Mouse (Mus musculus): Measurements from ENCODE around the gene Gatb.

Gatb gene

DNA sequence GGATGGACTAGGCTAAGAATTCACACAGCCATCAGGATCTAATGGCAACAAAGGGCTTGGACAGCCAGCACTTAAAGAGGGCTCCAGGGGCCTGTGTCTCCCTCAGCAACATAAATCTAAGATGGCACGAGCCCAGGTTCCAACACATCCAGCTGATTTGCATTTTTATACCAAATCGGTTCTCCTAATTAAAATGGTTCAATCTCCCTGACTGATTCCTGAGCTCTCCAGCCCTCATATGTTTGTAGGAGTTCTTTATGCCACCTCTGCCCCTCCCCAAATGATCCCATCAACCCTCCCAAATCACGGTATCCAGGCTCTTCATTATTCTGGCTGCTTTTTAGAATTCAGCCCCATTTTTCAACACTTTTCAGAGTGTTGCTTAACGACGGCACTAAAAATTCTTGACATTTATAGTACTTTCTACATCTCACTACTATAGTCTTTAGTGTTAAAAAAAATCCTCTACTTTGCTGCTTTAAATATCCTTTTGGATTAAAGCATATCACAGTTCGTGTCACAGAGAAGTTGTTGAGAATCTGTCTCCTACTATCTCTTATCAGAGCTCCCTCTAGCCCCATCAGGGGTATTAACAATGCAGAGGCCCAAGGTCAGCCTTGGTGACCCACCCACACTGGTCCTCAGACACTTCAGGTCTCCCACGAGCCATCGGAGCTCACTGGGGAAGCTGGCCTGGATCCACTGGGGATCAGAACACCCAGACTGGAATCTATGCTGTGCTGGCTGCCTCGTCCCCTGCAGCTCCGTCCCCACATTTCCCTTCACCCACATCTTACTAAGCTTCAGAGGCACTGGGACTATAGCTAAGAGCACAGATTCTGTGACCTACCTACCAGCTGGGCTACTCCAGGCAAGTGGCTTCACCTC is 88.3 kb downstream of the Gatb start:
- no peak for DNase-seq

DNA sequence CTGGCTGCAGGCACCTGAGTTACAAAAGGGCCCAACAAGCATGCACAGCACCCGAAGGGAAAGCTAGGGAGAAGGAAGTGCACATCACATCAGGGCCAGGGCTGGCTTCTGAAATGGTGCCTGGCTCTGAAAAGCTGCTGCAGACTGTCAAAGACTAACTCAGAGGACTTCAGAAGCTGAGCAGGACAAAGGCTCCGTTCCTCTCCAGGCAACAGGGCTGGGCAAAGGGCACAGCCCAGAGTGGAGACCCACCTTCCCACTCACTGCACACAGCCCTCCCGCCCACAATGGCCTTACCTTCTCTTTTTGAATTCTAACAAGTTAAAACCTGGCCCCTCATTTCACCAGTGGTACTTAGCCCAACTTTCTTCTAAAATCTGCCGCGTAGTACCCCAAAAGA is 89.9 kb downstream of the Gatb start:
- no peak for DNase-seq

DNA sequence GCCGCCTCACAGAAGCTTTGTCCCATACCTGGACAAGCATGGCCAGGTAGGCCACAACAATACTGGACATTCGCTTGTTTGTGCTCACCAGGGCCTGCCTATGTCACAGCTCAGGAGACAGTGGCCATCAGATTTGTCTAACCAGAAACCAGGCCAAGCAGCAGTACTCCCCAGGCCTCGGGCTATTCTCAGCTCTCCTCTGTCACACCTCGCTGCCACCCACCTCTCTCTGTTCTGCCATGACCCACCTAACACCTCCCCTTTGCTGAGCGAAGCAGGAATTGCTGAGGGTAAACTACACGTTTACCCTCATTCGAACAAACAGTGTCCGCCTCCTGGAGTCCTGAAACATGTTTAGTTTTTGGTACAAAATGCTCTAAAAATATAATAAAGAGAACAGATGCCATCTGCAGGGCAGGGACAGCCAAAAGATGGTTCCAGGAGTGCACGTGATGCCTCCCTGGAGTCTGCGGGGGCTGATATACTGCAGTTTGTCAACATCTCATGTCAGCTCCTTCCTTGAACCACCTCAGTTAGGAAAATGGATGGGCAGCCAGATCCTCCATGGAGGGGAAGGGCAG is 90.8 kb downstream of the Gatb start:
- no peak for DNase-seq

DNA sequence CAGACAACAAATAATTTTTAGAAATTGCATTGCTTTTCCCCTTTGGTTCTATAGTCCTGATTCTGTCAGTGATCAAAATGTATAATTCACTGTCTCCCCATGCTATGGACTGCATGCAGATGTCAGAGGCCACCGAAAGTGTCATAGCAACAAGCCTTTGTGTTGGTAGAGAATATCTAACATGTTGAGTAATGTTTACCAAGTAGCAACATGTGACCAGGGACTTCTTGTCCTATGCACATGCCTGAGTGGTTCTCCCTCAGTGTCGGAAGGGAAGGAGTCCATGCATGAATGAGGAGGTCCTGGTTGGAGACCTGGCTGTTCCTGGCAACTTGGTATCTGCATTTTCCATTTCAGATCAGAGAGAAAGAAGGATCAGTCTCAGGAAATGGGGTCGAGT is 92.2 kb downstream of the Gatb start:
- DNase-seq, result no peak

DNA sequence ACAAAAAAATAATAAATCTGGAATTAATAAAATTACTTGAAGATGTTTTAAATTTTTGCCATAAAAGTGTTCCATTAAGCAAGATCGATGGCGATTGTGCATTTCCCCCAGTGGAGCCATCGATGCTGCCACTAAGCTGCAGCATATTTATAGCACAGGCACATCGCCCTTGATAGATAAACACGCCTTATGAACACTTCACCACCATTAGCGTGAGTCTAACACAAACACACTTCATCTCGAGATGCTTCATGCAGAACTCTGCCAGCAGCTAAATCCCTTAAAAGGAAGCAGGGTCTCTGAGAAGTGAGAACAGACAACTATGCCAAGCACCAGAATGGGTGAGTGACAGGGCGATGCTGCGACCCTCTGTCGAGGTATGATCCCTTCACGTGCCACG is 92.8 kb downstream of the Gatb start:
- DNase-seq, result no peak

DNA sequence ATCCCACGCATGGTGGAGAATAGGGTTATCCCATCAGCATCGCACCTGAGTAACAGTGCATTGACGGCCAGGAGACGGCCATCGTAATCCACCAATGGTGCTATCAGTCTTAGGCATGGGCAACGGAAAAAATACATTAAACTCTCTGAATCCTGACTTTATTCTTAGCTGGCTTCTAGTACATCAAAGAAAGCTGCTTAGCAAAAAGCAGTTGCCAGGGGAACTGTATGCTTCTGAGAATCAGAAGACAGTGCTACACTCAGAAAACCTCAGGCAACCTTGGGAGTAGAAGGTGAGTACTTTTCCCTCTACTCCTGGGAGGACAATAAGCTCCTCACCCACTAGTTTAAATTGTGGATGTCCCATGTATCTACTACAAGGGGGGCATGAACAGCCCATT is 93.8 kb downstream of the Gatb start:
- no peak for DNase-seq

DNA sequence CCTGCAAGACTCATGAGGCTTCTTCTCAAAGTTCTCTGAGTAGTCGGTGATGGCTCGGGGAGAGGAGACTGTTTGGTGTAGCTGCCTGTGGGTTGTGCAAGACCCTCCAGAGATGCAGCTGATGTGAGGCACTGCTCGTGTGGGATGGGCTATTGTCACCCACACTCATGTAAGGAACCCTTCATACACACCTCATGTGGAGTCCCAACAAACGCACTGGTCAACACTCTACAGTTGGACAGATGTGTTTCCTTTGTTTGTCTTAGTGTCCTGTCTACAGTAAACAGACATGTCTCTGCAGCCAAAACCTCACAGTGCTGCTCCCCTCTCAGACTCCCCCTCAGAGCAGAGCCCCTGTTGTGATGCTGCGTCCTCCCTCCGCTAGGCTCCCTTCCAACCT is 95.9 kb downstream of the Gatb start:
- no peak for DNase-seq

DNA sequence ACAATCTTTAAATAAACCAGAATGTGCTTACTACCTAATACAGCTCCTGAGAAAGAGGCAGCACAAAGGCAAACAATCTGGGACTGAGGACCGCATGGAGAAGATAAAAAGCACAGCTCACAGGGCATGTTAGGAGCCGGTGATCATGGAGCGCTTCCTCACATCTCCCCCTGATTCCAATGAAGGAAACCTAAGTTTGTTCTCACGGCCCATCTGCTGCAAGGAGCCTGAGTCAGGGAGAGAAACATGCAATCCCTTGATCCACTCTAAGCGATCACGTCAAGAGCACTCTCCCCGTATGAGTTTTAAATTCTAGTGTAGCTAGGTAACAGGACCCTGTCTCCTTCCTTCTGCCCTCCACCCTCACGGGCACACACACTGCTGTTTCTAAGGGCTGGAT is 103.2 kb downstream of the Gatb start:
- DNase-seq, result no peak

DNA sequence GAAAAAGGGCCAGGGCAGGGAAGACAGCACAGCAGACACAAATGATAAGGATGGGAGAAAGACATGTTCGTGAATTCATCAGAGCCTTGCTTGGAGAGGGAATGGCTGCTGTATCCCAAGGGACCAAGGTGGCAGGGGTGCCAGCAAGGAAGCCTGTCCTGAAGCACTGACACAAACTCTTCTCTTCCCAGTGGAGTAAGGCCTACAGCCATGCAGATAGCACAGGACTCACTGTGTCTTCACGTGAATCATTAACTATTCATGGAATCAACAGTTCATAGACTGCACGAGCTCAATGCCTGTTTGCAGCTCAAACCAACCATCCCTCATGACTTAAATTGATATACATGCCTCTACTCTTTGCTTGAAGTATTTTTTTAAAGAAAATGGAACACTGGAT is 104.0 kb downstream of the Gatb start:
- no peak for DNase-seq

DNA sequence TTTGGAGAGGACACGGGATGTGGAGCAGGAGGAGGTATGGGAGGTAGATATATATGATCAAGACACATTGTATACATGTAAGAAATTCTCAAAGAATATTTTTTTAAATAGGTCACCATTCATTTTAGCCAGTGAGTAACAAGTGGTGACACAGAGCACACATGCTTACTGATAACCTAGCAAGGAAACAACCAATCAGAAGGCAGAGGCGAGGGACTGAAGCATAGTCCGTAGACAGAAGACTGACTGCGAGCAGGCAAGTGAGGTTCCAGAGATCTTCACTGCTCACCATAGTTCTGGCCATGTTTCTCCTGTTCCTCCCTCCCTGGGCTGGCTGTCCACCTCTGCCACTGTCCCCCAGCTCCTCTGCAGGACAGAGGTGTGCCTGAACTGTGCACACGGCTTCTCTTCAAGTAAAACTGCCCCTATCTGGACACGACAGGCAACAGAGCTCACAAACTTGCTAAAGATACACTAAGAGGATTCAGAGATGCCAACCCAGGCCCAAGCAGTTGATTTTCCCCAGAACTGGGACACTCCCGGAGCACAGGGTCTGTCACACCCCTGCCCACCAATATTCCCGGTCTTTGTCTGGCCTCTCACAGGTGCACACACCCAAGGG is 105.5 kb downstream of the Gatb start:
- no peak for DNase-seq

DNA sequence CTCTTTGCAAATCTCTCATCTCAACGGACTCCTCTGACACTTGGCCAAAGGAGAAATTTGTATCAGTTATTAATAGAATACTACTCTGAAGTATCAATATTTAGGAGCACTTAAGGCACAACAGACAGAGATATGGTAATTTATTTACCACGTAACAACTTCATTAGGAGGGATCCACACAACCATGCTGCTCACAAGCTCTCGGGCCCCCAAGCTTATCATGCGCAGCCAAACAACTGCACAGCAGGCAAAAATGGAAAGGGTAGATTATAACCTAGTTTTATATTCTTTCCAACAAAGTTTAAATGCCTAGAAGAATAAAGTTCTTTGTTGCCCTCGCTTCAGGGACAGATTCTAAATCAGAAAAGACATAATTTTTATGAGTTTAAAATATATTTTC is 106.0 kb downstream of the Gatb start:
- no peak for DNase-seq

DNA sequence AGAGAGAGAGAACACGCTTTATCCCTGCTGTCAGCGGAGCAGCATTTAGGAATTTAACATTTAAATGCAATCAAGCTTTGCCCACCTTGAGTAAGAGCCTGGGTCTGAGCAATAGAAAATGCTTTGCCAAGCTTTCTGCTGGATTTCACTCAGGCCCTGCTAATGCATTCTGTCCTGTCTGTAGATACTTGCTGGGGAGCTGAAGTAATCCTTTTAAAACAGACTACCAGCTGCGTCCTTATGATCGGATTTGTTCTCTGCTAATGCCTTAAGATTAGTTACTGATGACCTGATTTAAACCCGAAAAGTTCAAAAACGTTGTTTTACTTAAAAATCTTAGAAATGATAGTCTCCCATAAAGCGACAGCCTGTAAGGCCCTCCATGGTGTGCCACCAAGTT is 107.2 kb downstream of the Gatb start:
- DNase-seq, result no peak

DNA sequence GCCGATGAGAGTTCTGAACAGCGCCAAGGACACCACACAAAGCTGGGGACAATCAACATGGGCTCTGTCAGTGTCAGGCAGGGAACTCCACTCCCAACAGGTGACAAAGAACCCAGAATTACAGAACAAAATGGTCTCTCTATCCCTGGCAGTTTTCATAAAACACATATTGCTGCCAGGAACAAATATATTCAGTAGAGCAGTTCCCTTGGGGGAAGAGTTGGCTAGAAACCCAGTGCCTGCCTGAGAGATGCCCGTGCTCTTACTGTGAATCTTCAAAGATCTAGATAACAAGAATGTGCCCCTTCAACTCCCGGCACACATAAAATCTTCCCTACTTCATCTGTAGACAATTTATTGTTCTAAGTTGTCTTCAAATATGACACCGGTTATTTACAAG is 109.7 kb downstream of the Gatb start:
- DNase-seq, result no peak

DNA sequence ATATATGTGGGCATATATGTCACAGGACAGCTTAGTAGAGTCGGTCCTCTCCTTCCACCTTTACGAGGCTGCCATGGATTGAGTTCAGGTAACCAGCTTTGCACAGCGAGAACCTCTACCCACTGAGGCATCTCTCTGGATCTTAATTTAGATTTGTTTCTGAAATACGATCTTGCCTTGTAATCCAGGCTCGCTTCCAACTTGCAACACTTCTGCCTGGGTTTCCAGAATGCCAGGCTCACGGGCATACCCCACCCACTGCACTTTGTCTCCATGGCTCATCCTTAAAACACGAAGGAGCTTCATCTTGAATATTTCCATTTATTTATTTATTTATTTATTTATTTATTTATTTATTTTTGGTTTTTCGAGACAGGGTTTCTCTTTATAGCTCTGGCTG is 111.4 kb downstream of the Gatb start:
- DNase-seq, result no peak

DNA sequence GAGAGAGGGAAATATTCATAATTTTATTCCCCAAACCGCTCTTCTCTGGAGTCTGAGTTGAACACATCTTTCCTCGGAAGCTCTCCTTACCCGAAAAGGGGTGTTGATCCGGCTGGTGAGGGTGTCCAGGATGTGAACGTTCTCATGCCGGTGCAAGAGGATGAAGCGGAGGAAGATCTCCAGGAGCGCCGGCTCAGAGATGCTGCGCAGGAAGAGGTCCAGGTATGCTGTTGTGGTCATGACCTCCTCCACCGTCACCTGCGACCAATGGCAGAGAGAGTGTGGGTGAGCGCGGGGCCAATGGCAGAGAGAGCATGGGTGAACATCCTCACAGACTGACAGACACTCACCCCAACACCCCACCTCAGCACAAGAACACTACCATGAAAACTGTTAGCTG is 114.4 kb downstream of the Gatb start:
- no peak for DNase-seq

DNA sequence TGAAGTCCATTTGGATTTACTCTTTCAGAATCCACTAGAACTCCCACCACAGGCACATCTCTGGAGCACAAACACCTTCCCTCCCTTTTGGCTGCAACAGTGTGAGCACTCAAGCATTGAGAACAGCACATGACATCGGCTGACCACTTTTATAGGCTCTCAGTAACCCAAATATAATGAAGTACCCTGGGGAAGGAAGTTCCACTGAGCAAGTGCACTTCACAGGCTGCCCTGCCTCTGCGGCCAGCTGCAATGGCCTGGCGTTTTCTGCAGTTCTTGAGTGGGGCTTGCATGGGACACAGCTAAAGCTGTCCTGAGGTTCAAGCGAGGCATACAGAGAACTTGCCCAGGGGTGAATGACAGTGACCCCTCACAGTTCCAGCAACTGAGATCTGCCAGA is 117.2 kb downstream of the Gatb start:
- DNase-seq, result no peak

DNA sequence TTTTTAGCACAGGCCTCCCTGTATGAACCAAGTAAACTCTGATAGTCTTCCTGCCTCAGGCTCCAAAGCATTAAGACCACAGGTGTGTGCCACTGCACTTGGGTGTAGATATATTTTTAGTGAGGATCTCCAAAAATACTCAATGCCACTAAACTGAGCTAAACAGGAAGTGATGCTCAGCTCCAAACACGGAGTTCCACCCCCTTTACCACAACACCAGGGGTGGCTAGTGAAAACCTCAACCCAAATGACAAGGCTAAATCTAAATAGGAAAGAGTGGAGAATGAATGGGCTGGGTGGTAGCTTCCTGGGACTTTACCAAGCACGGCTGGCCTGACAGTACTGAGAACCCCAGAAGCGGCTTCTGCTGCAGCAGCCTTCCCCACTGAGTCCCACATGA is 119.1 kb downstream of the Gatb start:
- DNase-seq, result no peak

DNA sequence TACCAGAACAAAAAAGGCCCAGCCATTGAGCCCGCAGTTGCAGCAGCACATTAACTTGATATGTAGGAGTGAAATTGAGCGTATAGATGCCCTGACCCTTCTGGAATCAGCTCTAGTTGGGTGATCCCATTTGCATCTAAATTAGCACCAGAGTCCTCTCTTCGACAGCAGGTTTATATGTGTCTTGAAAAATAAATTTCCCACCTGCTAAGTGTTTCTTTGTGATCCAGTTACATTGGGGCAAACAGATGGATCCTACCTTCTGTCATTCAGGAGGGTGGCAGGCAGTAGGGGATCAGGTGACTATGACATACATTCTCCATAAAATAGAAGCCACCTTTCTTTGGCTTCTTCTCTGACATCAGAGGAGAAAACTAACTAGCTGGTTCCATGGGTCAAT is 121.1 kb downstream of the Gatb start:
- DNase-seq, result no peak

DNA sequence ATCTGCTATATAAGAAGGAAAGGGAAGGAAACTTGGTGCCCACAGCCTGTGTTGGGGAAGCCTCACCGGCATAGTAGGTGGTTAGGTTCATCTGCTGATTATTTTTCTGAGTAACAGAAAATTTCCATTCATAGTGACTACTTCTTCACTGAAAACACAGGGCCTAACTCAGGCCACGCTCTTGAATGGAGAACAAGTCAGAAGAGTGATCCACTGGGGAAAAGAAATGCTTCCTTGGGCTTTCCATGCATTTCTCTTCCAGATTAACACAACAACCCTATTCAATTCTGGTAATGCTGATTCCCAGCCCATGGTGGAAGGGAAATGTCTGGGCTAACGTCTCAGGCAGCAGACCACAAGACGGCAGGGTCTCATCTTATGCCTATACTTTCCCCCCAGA is 124.6 kb downstream of the Gatb start:
- no peak for DNase-seq

DNA sequence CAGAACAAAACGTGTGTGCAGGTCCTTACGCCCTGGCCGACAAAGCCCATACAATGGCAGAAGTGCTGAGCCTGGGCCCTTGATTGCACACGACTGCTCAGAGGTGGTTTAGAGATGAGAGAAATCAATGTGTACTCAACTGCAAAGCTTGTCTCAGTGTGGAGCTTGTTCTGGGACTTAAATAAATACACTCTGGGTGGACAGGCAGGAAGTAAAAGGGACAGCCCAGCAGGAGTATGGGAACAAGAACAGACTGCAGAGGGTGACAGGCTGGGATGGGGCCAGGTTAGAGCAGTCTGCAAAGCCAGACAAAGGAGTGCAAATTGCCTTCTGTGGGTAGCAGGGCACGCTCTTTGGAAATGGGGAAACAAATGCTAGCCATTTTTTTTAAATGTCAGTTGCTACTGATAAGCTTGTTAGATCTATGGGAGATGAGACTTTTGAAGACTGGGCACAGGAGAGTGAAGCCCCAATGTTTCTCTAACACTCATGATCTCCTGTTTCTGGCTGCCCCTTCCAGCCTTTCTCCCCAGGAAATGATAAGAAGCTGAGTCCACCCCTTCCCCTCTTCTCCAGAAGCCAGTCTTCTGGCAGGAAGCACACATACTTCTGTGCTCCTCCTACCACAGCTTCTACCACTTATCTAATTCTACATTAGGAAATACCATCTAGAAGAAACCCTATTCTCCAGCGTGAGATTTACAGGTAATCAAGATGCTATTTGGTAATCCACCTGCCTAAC is 129.4 kb downstream of the Gatb start:
- no peak for DNase-seq

All from thymus, postnatal 14 days (tissue).